Mouse (Mus musculus) lung, embryonic 14.5 days (tissue): Measurements from ENCODE around the gene Ppp1r16b. TPM values are rescaled to one million over a fixed set of nuclear protein-coding genes. Genes with fewer than 3 reads are reported as not detected.
A peak's percentile ranks its signal among the peaks of the same experiment; 100 is the strongest.

ENCODE experiments used
- ATAC-seq: fragments of 200-750 bp; cut with Nextera tagmentation; 2 replicates; pipeline ENCODE4 v1.8.0; 2017; ENCODE audit warnings: mild to moderate bottlenecking, moderate TSS enrichment, moderate library complexity; ENCODE audit not compliant: insufficient read depth
- DNase-seq: peaks from one replicate; pipeline ENCODE4 v3.0.0-alpha.2; 2015
- H3K27ac ChIP-seq: fragments of 300-500 bp; sonication (generic); 2 replicates; pipeline ENCODE4 v1.5.1; 2014; ENCODE audit warnings: low read depth, mild to moderate bottlenecking, moderate library complexity
- H3K27me3 ChIP-seq: fragments of 300-500 bp; sonication (generic); 2 replicates; pipeline ENCODE4 v1.6.1; 2014; ENCODE audit warnings: low read length, control low read depth; ENCODE audit not compliant: insufficient read depth
- H3K36me3 ChIP-seq: fragments of 300-500 bp; sonication (generic); 2 replicates; pipeline ENCODE4 v1.6.1; 2014; ENCODE audit warnings: control low read depth; ENCODE audit not compliant: insufficient read depth
- H3K4me1 ChIP-seq: fragments of 300-500 bp; sonication (generic); 2 replicates; pipeline ENCODE4 v1.6.1; 2014; ENCODE audit warnings: antibody characterized with exemption, control low read depth; ENCODE audit not compliant: insufficient read depth
- H3K4me2 ChIP-seq: fragments of 300-500 bp; sonication (generic); 2 replicates; pipeline ENCODE4 v1.6.1; 2014; ENCODE audit warnings: mild to moderate bottlenecking
- H3K4me3 ChIP-seq: fragments of 300-500 bp; sonication (generic); 2 replicates; pipeline ENCODE4 v1.5.1; 2014; ENCODE audit warnings: low read depth, low read length
- H3K9ac ChIP-seq: fragments of 300-500 bp; sonication (generic); 2 replicates; pipeline ENCODE4 v1.6.1; 2014
- H3K9me3 ChIP-seq: fragments of 300-500 bp; sonication (generic); 2 replicates; pipeline ENCODE4 v1.6.1; 2016; ENCODE audit warnings: low read depth, low read length, control low read depth
- CTCF ChIP-seq: IDR thresholded peaks from 2 replicates; pipeline ENCODE4 v1.5.1; 2016; ENCODE audit warnings: antibody characterized with exemption, low read depth
- whole genome bisulfite sequencing: fragments of 180-500 bp; shearing (Covaris S2); extraction: QIAGEN DNeasy Blood & Tissue Kit; methylation state at CpG from one replicate; pipeline ENCODE4 v1.1.7; 2014; 5-methylcytosine and 5-hydroxymethylcytosine counted together
- polyA plus RNA-seq: library from polyadenylated mRNA; unstranded; fragments of >200 nt; fragmentation: Nextera tagmentation; extraction: Ambion mirVana; gene quantifications from 2 replicates; pipeline ENCODE4 v1.2.1, GENCODE M21; 2014

Gene Ppp1r16b
- polyA plus RNA-seq, 1 experiment from 2014 or later, result 17.6 TPM

GRCm38 (mm10) chr2:158772808-158773207 is 107.6 kb downstream of the Ppp1r16b start:
- Histone ChIP-seq H3K27me3 (no peaks in the 10 kb centered on the region), H3K4me1 (peaks cover 35% of the 10 kb centered on the region), H3K4me3 (no peak overlapping the region), H3K9me3 (no peaks in the 10 kb centered on the region), H3K36me3 (peaks cover 21% of the 10 kb centered on the region; the same call in 1 of the 2 replicates), H3K9ac (no peak overlapping the region), H3K4me2 (no peak overlapping the region), H3K27ac (no peak overlapping the region)
- 73% methylated on average over 13 of the region's 13 CpGs for WGBS
- DNase-seq, result no peak
- no peak for TF ChIP-seq CTCF
- ATAC-seq, result no peak

- DNase-seq (no peak), ATAC-seq (no peak)
- H3K4me1 ChIP-seq, result peaks cover 29% of the 10 kb centered on the region
- no peak overlapping the region for H3K4me3 ChIP-seq
- no peak for TF ChIP-seq CTCF
- no peak overlapping the region for H3K9ac ChIP-seq
- no peaks in the 10 kb centered on the region for H3K9me3 ChIP-seq
- H3K27ac ChIP-seq, result no peak overlapping the region
- 46% methylated on average over 8 of the region's 8 CpGs for WGBS
- no peaks in the 10 kb centered on the region for H3K27me3 ChIP-seq
- H3K4me2 ChIP-seq, result no peak overlapping the region
- H3K36me3 ChIP-seq, result peaks cover 34% of the 10 kb centered on the region
These were observed 109.7 kb downstream of the Ppp1r16b start for GRCm38 (mm10) chr2:158774886-158775285.

GRCm38 (mm10) chr2:158776716-158777115 is 111.5 kb downstream of the Ppp1r16b start:
- DNase-seq (no peak), ATAC-seq (no peak)
- Histone ChIP-seq H3K27ac (no peak overlapping the region), H3K4me1 (peaks cover 14% of the 10 kb centered on the region; the same call in 1 of the 2 replicates), H3K9me3 (no peaks in the 10 kb centered on the region), H3K27me3 (no peaks in the 10 kb centered on the region), H3K9ac (no peak overlapping the region), H3K4me2 (no peak overlapping the region), H3K36me3 (peaks cover 49% of the 10 kb centered on the region), H3K4me3 (no peak overlapping the region)
- 73% methylated on average over 4 of the region's 4 CpGs for WGBS
- no peak for TF ChIP-seq CTCF

GRCm38 (mm10) chr2:158777490-158777889 is 112.3 kb downstream of the Ppp1r16b start:
- H3K27me3 ChIP-seq, result no peaks in the 10 kb centered on the region
- 28% methylated on average over 6 of the region's 6 CpGs for WGBS
- H3K36me3 ChIP-seq, result peaks cover 55% of the 10 kb centered on the region
- no peak overlapping the region; the same call in 1 of the 2 replicates for H3K9ac ChIP-seq
- peaks cover 14% of the 10 kb centered on the region; the same call in 1 of the 2 replicates for H3K4me1 ChIP-seq
- H3K27ac ChIP-seq, result no peak overlapping the region; the same call in 1 of the 2 replicates
- DNase-seq (no peak), ATAC-seq (no peak)
- TF ChIP-seq CTCF, result no peak
- H3K4me3 ChIP-seq, result no peak overlapping the region
- H3K9me3 ChIP-seq, result no peaks in the 10 kb centered on the region
- H3K4me2 ChIP-seq, result 0 out of 2 replicates have a peak overlapping the region, but pooled peaks have one; percentile 3

GRCm38 (mm10) chr2:158778349-158778748 is 113.2 kb downstream of the Ppp1r16b start:
- TF ChIP-seq CTCF, result no peak
- Histone ChIP-seq H3K27ac (no peak overlapping the region), H3K4me1 (peaks cover 14% of the 10 kb centered on the region; the same call in 1 of the 2 replicates), H3K4me2 (no peak overlapping the region), H3K36me3 (peaks cover 60% of the 10 kb centered on the region), H3K9me3 (no peaks in the 10 kb centered on the region), H3K4me3 (no peak overlapping the region), H3K9ac (no peak overlapping the region), H3K27me3 (no peaks in the 10 kb centered on the region)
- DNase-seq (peak; percentile 52), ATAC-seq (no peak)
- WGBS, result 42% methylated on average over 7 of the region's 7 CpGs

- H3K4me3 ChIP-seq, result no peak overlapping the region
- no peaks in the 10 kb centered on the region for H3K9me3 ChIP-seq
- no peak overlapping the region for H3K27ac ChIP-seq
- no peak overlapping the region for H3K4me2 ChIP-seq
- WGBS, result 92% methylated on average over 7 of the region's 7 CpGs
- no peak for DNase-seq
- H3K9ac ChIP-seq, result no peak overlapping the region
- peaks cover 75% of the 10 kb centered on the region for H3K36me3 ChIP-seq
- H3K4me1 ChIP-seq, result peaks cover 11% of the 10 kb centered on the region; the same call in 1 of the 2 replicates
- TF ChIP-seq CTCF, result no peak
- no peak for ATAC-seq
- no peaks in the 10 kb centered on the region for H3K27me3 ChIP-seq
These were observed 115.9 kb downstream of the Ppp1r16b start for GRCm38 (mm10) chr2:158781126-158781525.

GRCm38 (mm10) chr2:158786927-158787795 is 122.0 kb downstream of the Ppp1r16b start:
- H3K9ac ChIP-seq, result no peak overlapping the region
- ATAC-seq, result no peak
- H3K4me2 ChIP-seq, result no peak overlapping the region
- no peak overlapping the region for H3K4me3 ChIP-seq
- peak; percentile 33 for DNase-seq
- no peak overlapping the region for H3K27ac ChIP-seq
- H3K4me1 ChIP-seq, result no peaks in the 10 kb centered on the region
- no peaks in the 10 kb centered on the region for H3K27me3 ChIP-seq
- H3K36me3 ChIP-seq, result peaks cover 47% of the 10 kb centered on the region
- TF ChIP-seq CTCF, result no peak
- H3K9me3 ChIP-seq, result no peaks in the 10 kb centered on the region
- WGBS, result 78% methylated on average over 14 of the region's 14 CpGs
